Mouse (Mus musculus) right cerebral cortex, adult 2 months (tissue): Measurements from ENCODE around the gene 1110065P20Rik.

Experiments
- DNase-seq, 2 experiments: peaks; one replicate each; pipeline ENCODE4 v3.0.0; 2021 to 2022; ENCODE audit warnings: low spot score in 2 of 2

Gene 1110065P20Rik

DNA sequence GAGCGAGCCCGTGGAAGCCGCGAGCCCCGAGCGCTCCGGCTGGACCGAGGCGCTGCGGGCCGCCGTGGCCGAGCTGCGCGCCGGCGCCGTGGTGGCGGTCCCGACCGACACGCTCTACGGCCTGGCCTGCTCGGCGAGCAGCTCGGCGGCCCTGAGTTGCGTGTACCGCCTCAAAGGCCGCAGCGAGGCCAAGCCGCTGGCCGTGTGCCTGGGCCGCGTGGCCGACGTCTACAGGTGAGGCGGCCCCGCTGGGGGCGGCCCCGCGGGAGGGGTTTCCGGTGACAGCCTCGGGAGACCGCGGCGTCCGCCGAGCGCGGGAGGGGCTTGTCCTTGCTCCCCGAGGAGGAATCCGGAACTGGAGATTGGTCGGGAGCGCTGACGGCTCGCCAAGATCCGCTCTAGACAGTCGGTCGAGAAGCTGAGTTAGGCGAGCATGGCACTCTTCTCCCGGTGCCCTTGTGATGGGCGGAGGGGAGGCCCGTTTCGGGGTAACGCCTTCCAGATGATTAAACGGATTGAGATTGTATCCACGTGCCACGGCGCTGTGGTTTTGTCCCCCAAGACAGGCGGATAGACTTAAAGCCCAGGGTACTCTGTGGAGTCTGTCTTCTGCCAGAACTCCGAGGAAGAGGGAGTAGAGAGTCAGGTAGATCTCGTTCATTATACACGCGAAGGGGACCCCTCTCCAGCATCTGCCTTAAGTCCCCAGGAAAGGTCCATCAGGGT, at the start of gene 1110065P20Rik:
Gene 1110065P20Rik, minus strand, starts transcription at position 264 of the 726 bp plus-strand sequence.
- DNase-seq, result peak; percentile 68 to 76

DNA sequence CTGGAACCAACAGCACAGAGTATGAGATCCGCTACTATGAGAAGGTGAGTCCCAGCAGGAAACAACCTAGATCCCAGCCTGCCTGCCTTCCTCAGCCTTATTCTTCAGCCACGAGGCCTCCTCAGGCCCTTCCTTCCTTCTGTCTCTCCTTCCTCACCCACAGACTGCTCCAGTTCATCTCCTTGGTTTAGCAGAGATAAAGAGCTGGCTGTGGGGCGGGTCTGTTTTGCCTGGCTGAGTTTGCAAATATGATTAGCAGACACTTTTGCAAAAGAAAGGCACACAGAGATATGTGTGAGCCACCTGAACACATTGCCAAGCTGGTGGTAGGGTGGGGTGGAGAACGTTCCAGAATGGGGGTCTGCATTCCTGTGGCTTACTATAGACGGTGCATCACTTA, 48.9 kb upstream of the 1110065P20Rik start:
- DNase-seq, result no peak

- no peak for DNase-seq
Observed at GRCm38 (mm10) chr4:124898428-124898827, 47.4 kb upstream of the 1110065P20Rik start.

DNA sequence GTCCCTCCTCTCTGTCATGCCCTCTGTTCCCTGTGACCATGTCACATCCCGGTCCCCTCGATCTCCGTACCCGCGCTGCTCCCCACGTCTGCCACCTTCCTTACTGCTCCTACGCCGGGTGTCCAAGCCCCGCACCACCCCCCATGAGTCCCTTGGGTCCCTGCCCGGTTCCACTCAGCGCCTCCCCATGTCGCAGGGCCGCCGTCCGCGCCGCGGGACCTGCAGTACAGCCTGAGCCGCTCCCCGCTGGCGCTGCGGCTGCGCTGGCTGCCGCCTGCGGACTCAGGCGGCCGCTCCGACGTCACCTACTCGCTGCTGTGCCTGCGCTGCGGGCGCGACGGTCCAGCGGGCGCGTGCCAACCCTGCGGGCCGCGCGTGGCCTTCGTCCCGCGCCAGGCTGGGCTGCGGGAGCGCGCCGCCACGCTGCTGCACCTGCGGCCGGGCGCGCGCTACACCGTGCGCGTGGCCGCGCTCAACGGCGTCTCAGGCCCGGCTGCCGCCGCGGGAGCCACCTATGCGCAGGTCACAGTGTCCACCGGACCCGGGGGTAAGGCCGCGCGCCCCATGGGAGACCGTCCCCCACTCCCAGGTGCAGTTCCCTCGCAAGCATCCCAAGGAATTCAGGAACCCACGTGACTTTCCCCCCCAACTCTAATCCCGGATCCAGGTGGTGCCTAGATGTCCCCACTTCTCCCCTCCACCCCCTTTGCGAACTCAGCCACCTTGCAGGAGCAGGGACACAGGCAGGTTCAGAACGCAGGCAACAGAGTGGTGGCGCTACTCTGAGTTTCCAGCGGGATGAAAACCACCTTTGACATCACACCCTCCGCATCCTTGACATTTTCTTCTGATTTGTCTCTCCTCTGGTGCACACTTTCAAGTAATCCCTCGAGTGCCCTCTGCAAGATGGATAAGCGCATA, 43.8 kb upstream of the 1110065P20Rik start:
- peak; percentile 54 to 65 for DNase-seq

- no peak for DNase-seq
Observed at GRCm38 (mm10) chr4:124893769-124894168, 42.8 kb upstream of the 1110065P20Rik start.

DNA sequence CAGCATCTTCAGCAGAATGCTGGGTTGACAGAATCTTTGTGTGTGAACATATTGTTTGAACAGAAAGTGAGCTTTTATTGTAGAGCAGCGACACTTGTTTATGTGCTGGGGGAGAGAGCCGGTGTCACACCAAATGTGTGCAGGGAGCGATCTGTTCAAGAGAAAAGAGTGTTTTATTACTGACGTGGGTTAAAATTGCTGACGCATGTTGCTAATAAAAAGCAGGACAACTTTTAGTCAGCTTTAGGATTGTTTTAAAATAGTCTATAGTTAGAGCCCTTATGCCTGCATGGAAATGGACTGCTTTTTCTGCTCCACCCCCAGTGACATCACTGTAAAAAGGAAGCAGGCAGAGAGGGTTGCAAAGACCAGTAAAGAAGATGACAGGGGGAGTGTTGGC, 39.8 kb upstream of the 1110065P20Rik start:
- peak in 1 of 2 experiments; percentile 45 for DNase-seq

DNA sequence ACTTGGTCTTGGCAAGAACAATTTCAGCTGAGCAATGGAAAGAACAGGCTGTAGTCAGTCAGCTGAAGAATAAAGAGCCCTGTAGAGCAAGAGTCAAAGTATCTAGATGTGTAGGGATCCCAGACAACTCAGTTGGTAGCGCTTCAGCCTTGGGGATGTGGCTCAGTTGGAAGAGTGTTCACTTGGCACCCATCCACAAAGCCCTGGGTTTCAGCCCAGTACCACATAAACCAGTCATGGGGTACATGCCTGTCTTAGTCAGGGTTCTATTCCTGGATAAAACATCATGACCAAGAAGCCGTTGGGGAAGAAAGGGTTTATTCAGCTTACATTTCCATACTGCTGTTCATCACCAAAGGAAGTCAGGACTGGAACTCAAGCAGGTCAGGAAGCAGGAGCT, 38.9 kb upstream of the 1110065P20Rik start:
- DNase-seq, result no peak

GRCm38 (mm10) chr4:124888702-124889101, 37.7 kb upstream of the 1110065P20Rik start:
- DNase-seq, result peak in 1 of 2 experiments; percentile 53

- peak in 1 of 2 experiments; percentile 29 for DNase-seq
Observed at GRCm38 (mm10) chr4:124882151-124882729, 31.2 kb upstream of the 1110065P20Rik start.

- peak; percentile 84 to 86 for DNase-seq
Observed at GRCm38 (mm10) chr4:124881341-124881908, 30.4 kb upstream of the 1110065P20Rik start.

- no peak for DNase-seq
Observed at GRCm38 (mm10) chr4:124880599-124880998, 29.6 kb upstream of the 1110065P20Rik start, which contains the start of gene Epha10. Epha10 (plus strand) TSS chr4:124880899.

GRCm38 (mm10) chr4:124872719-124873118, 21.7 kb upstream of the 1110065P20Rik start:
- DNase-seq, result no peak

DNA sequence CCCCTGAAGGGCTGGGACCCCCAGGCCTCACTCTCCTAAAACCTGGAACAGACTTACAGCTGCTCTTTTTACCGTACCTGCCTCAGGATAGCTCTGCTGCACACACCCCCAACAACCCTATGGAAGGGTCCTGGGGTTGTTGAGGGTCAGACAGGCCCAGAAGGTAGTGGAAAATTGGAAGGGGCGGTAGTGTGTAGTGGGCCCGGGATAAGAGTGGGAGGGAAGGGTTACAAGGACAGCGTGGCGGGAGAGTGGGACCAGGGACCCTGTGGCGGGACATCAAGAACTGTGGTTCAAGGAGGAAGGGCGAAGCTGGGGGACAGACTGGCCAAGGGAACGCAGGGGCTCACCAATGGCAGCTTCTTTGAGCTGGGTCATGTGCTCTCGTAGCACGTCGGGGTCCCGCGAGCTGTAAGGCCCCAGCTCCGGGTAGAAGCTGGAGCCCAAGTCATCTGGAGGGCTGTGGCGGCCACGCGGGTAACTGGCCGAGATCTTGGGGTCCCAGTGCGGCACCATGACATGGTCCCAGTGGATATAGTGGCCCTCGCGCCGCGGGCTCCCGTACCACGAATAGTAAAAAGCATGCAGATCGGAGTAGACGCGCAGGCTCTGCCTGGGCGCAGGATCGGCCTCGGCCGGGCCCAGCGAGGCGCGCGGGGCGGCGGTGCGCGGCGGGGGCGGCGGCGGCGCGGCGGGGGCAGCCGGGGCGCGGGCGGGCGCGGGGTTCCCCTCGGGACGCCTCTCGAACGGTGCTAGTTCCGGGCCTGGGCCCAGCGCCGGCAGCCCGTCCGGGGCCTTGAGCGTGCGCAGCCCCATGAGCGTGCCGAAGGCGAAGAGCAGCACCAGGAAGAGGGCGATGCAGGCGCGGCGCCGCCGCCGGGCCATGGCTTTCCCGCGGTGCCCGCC, 10.5 kb upstream of the 1110065P20Rik start, which contains the start of gene Maneal:
Gene Maneal, minus strand, starts transcription at position 889 of the 906 bp plus-strand sequence.
- peak in 1 of 2 experiments; percentile 34 for DNase-seq

GRCm38 (mm10) chr4:124860446-124860845, 9.4 kb upstream of the 1110065P20Rik start:
- no peak for DNase-seq

DNA sequence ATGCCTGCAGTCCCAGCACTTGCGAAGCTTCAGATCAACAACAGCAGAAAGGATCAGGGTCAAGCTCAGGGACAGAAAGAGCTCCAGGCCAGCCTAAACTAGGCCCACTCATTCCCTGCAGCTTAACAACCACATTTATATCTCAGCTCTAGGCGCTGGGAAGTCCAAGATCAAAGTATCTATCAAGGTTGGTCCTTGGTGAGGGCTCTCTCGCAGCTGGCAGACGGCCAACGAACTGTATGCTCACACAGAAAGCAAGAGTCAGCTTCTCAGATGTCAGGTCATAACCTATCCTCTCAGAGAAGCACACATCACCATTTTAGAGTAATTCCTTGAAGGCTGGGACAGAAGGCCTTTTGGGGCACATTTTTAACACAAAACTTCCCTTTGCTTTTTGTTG, 7.4 kb upstream of the 1110065P20Rik start:
- DNase-seq, result no peak

DNA sequence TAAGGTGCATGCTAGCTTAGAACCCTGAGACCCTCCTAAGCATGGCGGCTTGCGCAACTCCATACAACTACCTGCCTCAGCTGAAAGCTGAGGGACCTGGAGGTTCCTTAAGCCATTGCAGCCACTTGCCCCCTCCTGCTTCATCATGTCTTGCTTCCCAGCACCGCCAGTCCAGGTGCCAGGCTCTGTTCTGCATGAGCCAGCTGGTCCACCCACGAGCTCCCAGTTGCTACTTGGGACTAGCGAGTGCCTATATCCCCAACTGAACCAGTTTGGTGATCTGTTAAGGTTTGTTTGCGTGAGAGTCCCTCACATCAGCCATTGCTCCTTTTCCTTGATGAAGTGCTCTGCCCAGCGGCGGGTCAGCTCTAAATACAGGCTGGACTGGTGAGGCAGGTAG, 5.3 kb upstream of the 1110065P20Rik start:
- peak; percentile 43 to 46 for DNase-seq

GRCm38 (mm10) chr4:124850261-124850913, 609 bp downstream of the 1110065P20Rik start, which contains the start of gene Yrdc:
Yrdc (plus strand) TSS chr4:124850679.
- peak; percentile 91 to 93 for DNase-seq

GRCm38 (mm10) chr4:124849631-124850260, 1.2 kb downstream of the 1110065P20Rik start:
- DNase-seq, result peak; percentile 67 to 80

- peak; percentile 88 to 91 for DNase-seq
Observed at GRCm38 (mm10) chr4:124847573-124847972, 3.4 kb downstream of the 1110065P20Rik start.
